8 mouse cellular contexts compared by ENCODE assay signal in the genomic region with DNA sequence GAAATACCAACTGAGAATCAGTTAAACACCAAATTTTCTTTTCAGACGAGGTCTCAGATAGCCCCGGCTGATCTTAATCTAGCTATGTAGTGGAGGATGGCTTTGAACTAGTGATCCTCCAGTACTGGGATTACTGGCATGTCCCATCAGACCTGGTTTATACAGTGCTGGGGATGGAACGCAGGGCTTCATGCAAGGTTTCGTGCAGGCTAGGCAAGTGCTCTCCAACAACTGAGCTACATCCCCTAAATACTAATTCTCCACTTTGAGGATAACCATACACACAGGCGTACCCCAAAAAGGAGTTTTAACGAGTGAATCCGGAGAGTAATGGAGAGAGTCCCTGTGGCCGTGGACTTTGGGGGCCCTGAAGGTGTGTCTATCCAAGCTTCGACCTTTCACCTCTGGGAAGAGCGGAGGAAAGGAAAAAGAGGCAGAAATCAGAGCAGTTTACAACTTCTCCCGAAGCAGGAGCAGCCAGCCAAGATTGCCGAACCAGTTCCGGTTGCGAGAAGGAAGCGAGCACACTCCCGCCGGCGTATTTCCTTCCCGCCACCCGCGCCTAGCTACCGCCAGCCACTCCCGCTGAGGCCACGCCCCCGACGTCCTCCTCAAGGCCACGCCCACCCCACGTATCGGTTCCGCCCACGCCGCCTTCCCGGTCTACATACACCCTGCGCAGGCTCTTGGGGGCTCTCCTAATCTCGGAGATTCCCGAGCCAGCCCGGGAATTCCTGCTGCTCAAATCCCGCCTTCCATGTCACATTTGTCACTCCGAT. TPM values are rescaled to one million over a fixed set of nuclear protein-coding genes. Genes with fewer than 3 reads are reported as not detected.
DNase-seq lines count a peak whose midpoint lies in the region; ATAC-seq and TF ChIP-seq lines count a peak whose summit lies in the region.

No protein-coding gene starts in this region.

- no peak for TF ChIP-seq POLR2A in bone marrow macrophage, adult 2 months (IDR thresholded peaks at IDR 0.05; ENCODE audit: borderline replicate concordance, low read depth, low read length)
- peak; percentile 65 for TF ChIP-seq POLR2A in embryonic fibroblast, embryonic 13.5 days (IDR thresholded peaks at IDR 0.05; ENCODE audit: low read depth, low read length)

- DNase-seq in A20 (ENCODE audit: low read depth, low spot score) (peak; percentile 96), liver (peak; percentile 99)
- peak; percentile 99 for DNase-seq in heart, embryonic 10.5 days (ENCODE audit: low spot score)
- DNase-seq in spleen, postnatal 4 days (ENCODE audit: low spot score in 2 of 2) = peak; percentile 98 to 99

- peak overlapping the region; percentile 63 for H3K4me2 ChIP-seq in kidney, embryonic 15.5 days

- peak overlapping the region; percentile 49 for H3K9ac ChIP-seq in kidney, embryonic 15.5 days

- H3K4me1 ChIP-seq in bone marrow macrophage, adult 2 months (ENCODE audit: control insufficient read depth, insufficient read depth, low read length) = peaks cover 27% of the 10 kb centered on the region
- no peaks in the 10 kb centered on the region for H3K4me1 ChIP-seq in embryonic fibroblast, embryonic 13.5 days (ENCODE audit: control insufficient read depth, insufficient read depth, low read length)
- H3K4me1 ChIP-seq in heart, embryonic 10.5 days = peaks cover 30% of the 10 kb centered on the region
- peaks cover 35% of the 10 kb centered on the region for H3K4me1 ChIP-seq in kidney, embryonic 15.5 days

- no peak for TF ChIP-seq CTCF in bone marrow macrophage, adult 2 months (IDR thresholded peaks at IDR 0.05; ENCODE audit: low read depth, low read length)
- no peak for TF ChIP-seq CTCF in embryonic fibroblast, embryonic 13.5 days (IDR thresholded peaks at IDR 0.05; ENCODE audit: borderline replicate concordance, insufficient read depth, low read length)

- 3% methylated on average over 39 of the region's 39 CpGs for WGBS in heart, embryonic 10.5 days
- 3% methylated on average over 39 of the region's 39 CpGs for WGBS in kidney, embryonic 15.5 days

- peak overlapping the region; percentile 76 for H3K27ac ChIP-seq in bone marrow macrophage, adult 2 months (ENCODE audit: insufficient read depth, low read depth, low read length)
- H3K27ac ChIP-seq in embryonic fibroblast, embryonic 13.5 days (ENCODE audit: insufficient read depth, low read length) = peak overlapping the region; percentile 62
- peak overlapping the region; percentile 77 for H3K27ac ChIP-seq in heart, embryonic 10.5 days
- peak overlapping the region; percentile 92 for H3K27ac ChIP-seq in kidney, embryonic 15.5 days

- no peaks in the 10 kb centered on the region for H3K27me3 ChIP-seq in heart, embryonic 10.5 days (ENCODE audit: insufficient read depth, poor library complexity, severe bottlenecking)
- H3K27me3 ChIP-seq in kidney, embryonic 15.5 days = no peaks in the 10 kb centered on the region

- H3K9me3 ChIP-seq in heart, embryonic 10.5 days = no peaks in the 10 kb centered on the region
- H3K9me3 ChIP-seq in kidney, embryonic 15.5 days (replicated peaks) = no peaks in the 10 kb centered on the region

- H3K4me3 ChIP-seq in bone marrow macrophage, adult 2 months (ENCODE audit: insufficient read depth, low read length) = peak overlapping the region; percentile 58
- H3K4me3 ChIP-seq in embryonic fibroblast, embryonic 13.5 days (ENCODE audit: insufficient read depth, low read length) = peak overlapping the region; percentile 46
- H3K4me3 ChIP-seq in heart, embryonic 10.5 days = peak overlapping the region; percentile 67
- peak overlapping the region; percentile 58 for H3K4me3 ChIP-seq in kidney, embryonic 15.5 days (replicated peaks)

- ATAC-seq in kidney, embryonic 15.5 days (replicated peaks; ENCODE audit: low FRiP score) = peak; percentile 96
- ATAC-seq in monocyte, adult 5-6 weeks (replicated peaks; ENCODE audit: insufficient number of reproducible peaks, low FRiP score, low TSS enrichment, poor library complexity, severe bottlenecking) = peak; percentile 96

- peaks cover 17% of the 10 kb centered on the region for H3K36me3 ChIP-seq in heart, embryonic 10.5 days
- peaks cover 16% of the 10 kb centered on the region for H3K36me3 ChIP-seq in kidney, embryonic 15.5 days

RNA-seq across cellular contexts. Expression of a gene that starts 0.6 kb away (rescaled TPM):
- 20.6 and 22.5 TPM in 2 replicates for polyA plus RNA-seq in bone marrow macrophage, adult 2 months (2012; ENCODE audit: insufficient read depth, insufficient read length, missing spikeins)
- polyA plus RNA-seq in embryonic fibroblast, embryonic 13.5 days (2011; ENCODE audit: insufficient read length, low read depth, missing spikeins) = 26.9 and 30.1 TPM in 2 replicates
- 42.2 and 53.8 TPM in 2 replicates for polyA plus RNA-seq in heart, embryonic 10.5 days (2016; fragmentation: Nextera tagmentation; extraction: Ambion mirVana)
- 47.1 and 51.0 TPM in 2 replicates for polyA plus RNA-seq in kidney, embryonic 15.5 days (2015; fragmentation: Nextera tagmentation; extraction: Ambion mirVana)
- total RNA-seq in monocyte, adult 5-6 weeks (2017) = 22.0 to 45.7 TPM (median 31.4 TPM) in 3 replicates

RNA-seq across cellular contexts. Expression of a gene that starts 42.8 kb away (rescaled TPM):
- polyA plus RNA-seq in bone marrow macrophage, adult 2 months (2012; ENCODE audit: insufficient read depth, insufficient read length, missing spikeins) = 79.6 and 88.5 TPM in 2 replicates
- polyA plus RNA-seq in embryonic fibroblast, embryonic 13.5 days (2011; ENCODE audit: insufficient read length, low read depth, missing spikeins) = 60.9 and 65.6 TPM in 2 replicates
- polyA plus RNA-seq in heart, embryonic 10.5 days (2016; fragmentation: Nextera tagmentation; extraction: Ambion mirVana) = 7.8 and 10.1 TPM in 2 replicates
- polyA plus RNA-seq in kidney, embryonic 15.5 days (2015; fragmentation: Nextera tagmentation; extraction: Ambion mirVana) = 12.0 and 12.2 TPM in 2 replicates
- 258 to 355 TPM (median 327 TPM) in 3 replicates for total RNA-seq in monocyte, adult 5-6 weeks (2017)

Comparison
In these comparisons a context has a peak if more than half of its experiments do, and no peak if none do; other contexts are left out.
1. Peak in every context shown above with its lines: DNase-seq, ATAC-seq, H3K4me3 ChIP-seq and H3K27ac ChIP-seq.